Mouse (Mus musculus) hindbrain, embryonic 16.5 days (tissue): ENCODE results near the gene As3mt. TPM values are rescaled to one million over a fixed set of nuclear protein-coding genes. Genes with fewer than 3 reads are reported as not detected.
"Not testable (repeated sequence)": the region's sequence is repeated elsewhere in the genome, so short reads cannot be mapped to it uniquely, and the experiment has no call there.

Experiments
- ATAC-seq: fragments of 200-750 bp; cut with Nextera tagmentation; 2 replicates; pipeline ENCODE4 v1.8.0; 2017; ENCODE audit warnings: moderate TSS enrichment, moderate library complexity
- H3K27ac ChIP-seq: fragments of 300-500 bp; sonication (generic); 2 replicates; pipeline ENCODE4 v1.5.1; 2014; ENCODE audit warnings: low read depth, mild to moderate bottlenecking, control low read depth, low read length, moderate library complexity
- H3K27me3 ChIP-seq: fragments of 300-500 bp; sonication (generic); replicated peaks from 2 replicates; pipeline ENCODE4 v1.6.1; 2014; ENCODE audit warnings: low read length; ENCODE audit not compliant: control insufficient read depth, insufficient read depth
- H3K36me3 ChIP-seq: fragments of 300-500 bp; sonication (generic); 2 replicates; pipeline ENCODE4 v1.6.1; 2014; ENCODE audit warnings: mild to moderate bottlenecking, low read length, moderate library complexity, mixed read lengths; ENCODE audit not compliant: control insufficient read depth, insufficient read depth
- H3K4me1 ChIP-seq: fragments of 300-500 bp; sonication (generic); 2 replicates; pipeline ENCODE4 v1.6.1; 2014; ENCODE audit warnings: low read depth, low read length; ENCODE audit not compliant: control insufficient read depth, insufficient read depth
- H3K4me2 ChIP-seq: fragments of 300-500 bp; sonication (generic); 2 replicates; pipeline ENCODE4 v1.6.1; 2014; ENCODE audit warnings: mild to moderate bottlenecking, low read length, control low read depth, moderate library complexity
- H3K4me3 ChIP-seq: fragments of 300-500 bp; sonication (generic); 2 replicates; pipeline ENCODE4 v1.5.1; 2014; ENCODE audit warnings: mild to moderate bottlenecking, low read length, control low read depth, moderate library complexity
- H3K9ac ChIP-seq: fragments of 300-500 bp; sonication (generic); 2 replicates; pipeline ENCODE4 v1.6.1; 2014; ENCODE audit warnings: low read depth, mild to moderate bottlenecking, control low read depth, low read length, moderate library complexity
- H3K9me3 ChIP-seq: fragments of 300-500 bp; sonication (generic); 2 replicates; pipeline ENCODE4 v1.6.1; 2014; ENCODE audit warnings: mild to moderate bottlenecking, low read length, moderate library complexity; ENCODE audit not compliant: control insufficient read depth
- WGBS: fragments of 180-500 bp; shearing (Covaris S2); extraction: QIAGEN DNeasy Blood & Tissue Kit; methylation state at CpG from one replicate; pipeline ENCODE4 v1.1.7; 2014; 5-methylcytosine and 5-hydroxymethylcytosine counted together
- polyA plus RNA-seq: library from polyadenylated mRNA; unstranded; fragments of >200 nt; fragmentation: Nextera tagmentation; extraction: Ambion mirVana; gene quantifications from 2 replicates; pipeline ENCODE4 v1.2.1, GENCODE M21; 2015

The As3mt gene
- polyA plus RNA-seq, 1 experiment from 2014 or later, result 38.0 TPM

DNA sequence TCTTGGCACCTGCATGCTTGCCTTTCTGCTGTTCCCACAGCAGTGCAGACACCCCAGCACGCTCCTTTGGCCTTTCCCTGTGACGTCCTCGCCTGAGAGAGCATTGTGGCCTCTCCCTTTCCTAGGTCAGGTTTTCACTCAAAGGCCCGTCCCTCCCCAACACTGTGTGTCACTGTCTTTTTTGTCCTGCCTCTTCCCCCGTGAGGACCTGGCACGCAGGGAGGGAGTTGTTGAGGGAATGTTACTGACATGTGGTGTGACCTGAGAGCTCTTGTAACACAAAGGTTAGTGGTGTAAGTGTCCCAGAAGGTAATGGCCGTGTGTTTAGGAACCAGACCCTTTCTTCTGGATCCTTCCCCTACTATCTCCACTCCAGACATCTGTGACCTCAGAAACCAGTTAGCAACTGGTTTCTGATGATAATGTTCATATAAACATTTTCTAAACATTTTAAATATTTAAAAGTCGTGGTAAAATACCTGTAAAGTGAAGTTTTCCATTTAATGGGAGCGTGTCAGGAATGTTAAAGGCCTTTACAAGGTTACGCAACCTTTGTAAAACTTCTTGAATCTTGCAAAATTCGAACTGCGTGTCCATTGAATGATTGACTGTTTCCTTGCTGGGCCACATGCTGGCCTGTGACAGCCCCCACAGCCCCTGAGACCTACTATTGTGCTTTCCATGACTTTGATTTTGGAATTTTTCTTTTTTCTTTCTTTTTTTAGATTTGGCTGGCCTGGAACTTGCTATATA is 70.8 kb downstream of the As3mt start:
- ATAC-seq, result no peak
- Histone ChIP-seq H3K9me3 (no peaks in the 10 kb centered on the region), H3K4me1 (no peaks in the 10 kb centered on the region), H3K36me3 (no peaks in the 10 kb centered on the region), H3K27me3 (no peaks in the 10 kb centered on the region), H3K4me2 (no peak overlapping the region), H3K27ac (no peak overlapping the region), H3K4me3 (no peak overlapping the region), H3K9ac (no peak overlapping the region)
- WGBS, result 75% methylated on average over 12 of the region's 12 CpGs

DNA sequence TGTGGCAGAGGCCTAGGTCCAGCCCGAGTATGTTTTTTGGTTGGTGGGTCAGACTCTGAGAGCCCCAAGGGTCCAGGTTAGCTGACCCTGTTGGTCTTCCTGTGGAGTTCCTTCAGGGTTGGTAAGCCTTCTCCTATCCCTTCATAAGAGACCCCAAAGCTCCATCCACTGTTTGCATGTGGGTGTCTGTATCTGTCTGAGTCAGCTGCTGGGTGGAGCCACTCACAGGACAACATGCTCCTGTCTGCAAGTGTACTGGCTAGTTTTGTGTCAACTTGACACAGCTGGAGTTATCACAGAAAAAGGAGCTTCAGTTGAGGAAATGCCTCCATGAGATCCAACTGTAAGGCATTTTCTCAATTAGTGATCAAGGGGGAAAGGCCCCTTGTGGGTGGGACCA is 71.9 kb downstream of the As3mt start:
- H3K4me1 ChIP-seq, H3K27me3 ChIP-seq, H3K4me3 ChIP-seq, H3K4me2 ChIP-seq, H3K27ac ChIP-seq, H3K36me3 ChIP-seq, H3K9me3 ChIP-seq, H3K9ac ChIP-seq, ATAC-seq: not testable (repeated sequence)
- whole genome bisulfite sequencing, result 100% methylated on average over 1 of the region's 1 CpGs

DNA sequence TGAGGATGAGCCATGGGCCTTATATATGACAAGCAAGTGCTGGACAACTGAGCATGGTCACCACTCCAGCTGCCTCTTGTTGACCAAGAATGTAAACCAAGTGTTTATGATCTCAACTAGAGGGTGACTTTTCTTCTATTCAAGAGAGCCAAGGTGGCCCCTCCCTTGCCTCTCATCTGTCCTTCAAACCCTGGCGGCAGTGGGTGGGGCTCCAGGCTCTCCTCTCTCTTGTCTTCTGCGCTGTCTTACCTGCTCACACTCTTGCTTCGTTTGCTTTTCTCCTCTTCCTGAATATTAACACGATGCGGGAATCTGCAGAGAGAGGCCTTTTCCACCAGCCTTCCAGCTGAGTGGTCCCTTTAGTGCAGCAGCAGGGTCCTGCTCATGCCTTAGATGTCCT is 76.8 kb downstream of the As3mt start:
- Histone ChIP-seq H3K9ac (no peak overlapping the region), H3K27ac (no peak overlapping the region), H3K9me3 (no peaks in the 10 kb centered on the region), H3K36me3 (no peaks in the 10 kb centered on the region), H3K27me3 (no peaks in the 10 kb centered on the region), H3K4me1 (no peaks in the 10 kb centered on the region), H3K4me2 (no peak overlapping the region), H3K4me3 (no peak overlapping the region)
- ATAC-seq, result no peak
- WGBS, result 71% methylated on average over 5 of the region's 5 CpGs

DNA sequence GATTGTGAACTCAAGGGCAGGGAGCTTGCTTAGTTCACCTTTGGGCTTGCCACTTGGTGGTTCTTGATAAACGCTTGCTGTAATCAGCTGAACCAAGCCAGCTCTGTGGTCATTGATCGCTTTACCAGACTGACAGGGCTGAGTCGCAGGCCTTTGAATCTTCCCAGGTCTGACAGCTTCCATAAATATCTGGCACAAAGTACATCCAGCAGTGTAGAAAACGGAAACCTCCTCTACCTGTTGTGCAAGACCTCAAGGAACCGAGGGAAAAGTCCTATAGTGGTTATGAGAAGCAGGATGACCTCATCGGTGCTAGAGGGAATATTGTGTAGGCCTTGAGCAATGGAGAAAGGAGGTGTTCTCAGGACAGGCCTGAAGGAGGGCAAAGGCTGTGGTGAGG is 77.2 kb downstream of the As3mt start:
- no peak overlapping the region for H3K9ac ChIP-seq
- no peak for ATAC-seq
- H3K9me3 ChIP-seq, result no peaks in the 10 kb centered on the region
- H3K4me1 ChIP-seq, result no peaks in the 10 kb centered on the region
- H3K36me3 ChIP-seq, result no peaks in the 10 kb centered on the region
- no peak overlapping the region for H3K4me2 ChIP-seq
- no peak overlapping the region for H3K27ac ChIP-seq
- H3K27me3 ChIP-seq, result no peaks in the 10 kb centered on the region
- H3K4me3 ChIP-seq, result no peak overlapping the region
- WGBS, result 88% methylated on average over 6 of the region's 6 CpGs

DNA sequence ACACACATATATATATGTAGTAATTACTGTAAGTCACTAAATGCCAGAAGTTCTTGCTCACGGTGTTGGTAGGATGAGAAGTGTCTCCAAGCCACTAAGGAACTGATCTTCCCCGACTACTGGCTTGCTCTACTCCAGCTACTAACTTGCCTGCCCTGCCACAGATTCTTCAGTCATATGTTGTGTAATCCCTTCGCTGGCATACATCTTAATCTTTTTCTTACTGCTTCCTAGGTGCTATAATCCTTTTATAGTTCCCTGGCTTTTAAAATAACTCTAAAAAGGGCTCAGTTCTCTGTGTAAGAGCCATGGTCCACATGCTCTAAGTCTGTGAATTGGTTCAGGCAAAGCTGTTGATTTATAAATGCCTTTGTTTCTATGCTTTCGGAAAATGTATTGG is 78.4 kb downstream of the As3mt start:
- no peak overlapping the region for H3K9ac ChIP-seq
- H3K4me3 ChIP-seq, result no peak overlapping the region
- WGBS, result 88% methylated on average over 4 of the region's 4 CpGs
- no peaks in the 10 kb centered on the region for H3K36me3 ChIP-seq
- H3K4me1 ChIP-seq, result no peaks in the 10 kb centered on the region
- no peak overlapping the region for H3K27ac ChIP-seq
- no peak overlapping the region for H3K4me2 ChIP-seq
- ATAC-seq, result no peak
- no peaks in the 10 kb centered on the region for H3K9me3 ChIP-seq
- H3K27me3 ChIP-seq, result no peaks in the 10 kb centered on the region

DNA sequence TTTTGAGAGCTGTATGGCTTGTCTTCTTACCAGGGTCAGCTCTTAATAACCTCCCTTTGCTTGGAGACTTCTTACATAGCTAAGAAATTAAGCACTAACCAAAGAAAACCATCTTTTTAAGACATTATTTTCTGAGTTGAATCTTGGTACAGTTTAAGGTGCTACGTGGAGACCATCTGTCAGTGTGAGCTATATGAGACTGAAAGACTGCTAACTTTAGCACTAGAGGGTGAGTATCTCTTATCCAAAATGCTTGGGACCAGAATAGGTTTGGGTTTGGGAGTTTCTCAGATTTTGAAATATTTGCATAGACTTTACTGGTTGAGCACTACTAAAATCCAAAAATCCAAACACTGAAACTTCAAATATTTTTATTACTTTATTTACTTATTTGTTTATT is 82.5 kb downstream of the As3mt start:
- Histone ChIP-seq H3K36me3 (no peaks in the 10 kb centered on the region), H3K4me2 (no peak overlapping the region), H3K9me3 (no peaks in the 10 kb centered on the region), H3K4me3 (no peak overlapping the region), H3K27ac (no peak overlapping the region), H3K9ac (no peak overlapping the region), H3K27me3 (no peaks in the 10 kb centered on the region), H3K4me1 (no peaks in the 10 kb centered on the region)
- no peak for ATAC-seq
- 91% methylated on average over 1 of the region's 1 CpGs for WGBS

Other genes starting within 250 kb of the As3mt start
- 23.4 and 27.6 TPM in 2 replicates for gene Trim8, start 205.8 kb upstream of the As3mt start, polyA plus RNA-seq
- 211 and 247 TPM in 2 replicates for gene Arl3, start 134.3 kb upstream of the As3mt start, polyA plus RNA-seq
- 9.9 and 10.5 TPM in 2 replicates for gene Sfxn2, start 134.1 kb upstream of the As3mt start, polyA plus RNA-seq
- 32.0 and 40.0 TPM in 2 replicates for gene Wbp1l, start 108.4 kb upstream of the As3mt start, polyA plus RNA-seq
- not detected in 2 replicates for gene Cyp17a1, start 34.3 kb upstream of the As3mt start, polyA plus RNA-seq
- gene Borcs7, start 17.6 kb upstream of the As3mt start, polyA plus RNA-seq, result 24.1 and 26.7 TPM in 2 replicates
- gene Cnnm2, start 54.1 kb downstream of the As3mt start, polyA plus RNA-seq, result 5.8 and 6.6 TPM in 2 replicates